In the genomic region with DNA sequence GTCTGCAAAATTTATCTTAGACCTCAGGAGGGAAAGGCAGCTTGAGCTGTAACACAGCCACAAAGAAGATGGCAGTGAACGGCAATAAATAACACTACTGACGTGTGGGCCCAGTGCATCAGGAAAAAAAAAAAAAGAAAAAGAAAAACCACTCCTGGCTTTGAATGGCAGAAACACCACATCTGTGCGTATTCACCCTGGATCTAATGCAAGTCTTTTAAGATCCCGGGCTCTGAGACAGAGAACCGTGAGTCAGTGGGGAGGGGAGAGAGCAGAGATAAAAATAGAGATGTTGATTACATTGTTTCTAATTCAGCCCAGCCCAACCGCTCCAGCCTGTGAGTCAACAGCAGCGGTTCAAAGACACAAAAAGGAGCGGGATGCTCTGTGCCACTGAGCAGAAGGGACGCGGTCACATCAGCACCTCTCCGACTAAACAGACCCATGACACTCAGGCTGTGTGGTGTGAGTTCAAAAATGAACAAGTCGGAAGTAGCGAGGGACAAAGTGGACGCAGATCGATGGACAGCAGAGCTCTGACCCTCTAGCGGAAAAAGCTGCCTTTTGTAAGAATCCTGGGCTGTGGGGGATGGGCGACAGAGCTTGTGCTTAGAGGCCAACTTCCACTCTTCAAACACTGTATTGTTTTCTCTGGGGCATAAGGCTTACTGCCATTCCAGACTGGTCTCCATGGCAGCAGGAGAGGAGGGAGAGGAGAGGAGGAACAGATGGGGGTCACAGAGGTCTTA, we compare ENCODE assay signal across 8 mouse cellular contexts.
A peak's percentile ranks its signal among the peaks of the same experiment; 100 is the strongest.
DNase-seq lines count a peak whose midpoint lies in the region; ATAC-seq lines count a peak whose summit lies in the region.

No protein-coding gene starts in this region.

- H3K36me3 ChIP-seq in embryonic facial prominence, embryonic 12.5 days = no peaks in the 10 kb centered on the region
- no peaks in the 10 kb centered on the region for H3K36me3 ChIP-seq in limb, embryonic 13.5 days
- no peaks in the 10 kb centered on the region for H3K36me3 ChIP-seq in midbrain, embryonic 12.5 days

- no peaks in the 10 kb centered on the region for H3K9me3 ChIP-seq in embryonic facial prominence, embryonic 12.5 days
- H3K9me3 ChIP-seq in limb, embryonic 13.5 days = no peaks in the 10 kb centered on the region
- H3K9me3 ChIP-seq in midbrain, embryonic 12.5 days = no peaks in the 10 kb centered on the region

- H3K4me1 ChIP-seq in embryonic facial prominence, embryonic 12.5 days = peaks cover 16% of the 10 kb centered on the region
- peaks cover 17% of the 10 kb centered on the region for H3K4me1 ChIP-seq in limb, embryonic 13.5 days
- H3K4me1 ChIP-seq in midbrain, embryonic 12.5 days = peaks cover 44% of the 10 kb centered on the region

- H3K9ac ChIP-seq in embryonic facial prominence, embryonic 12.5 days = no peak overlapping the region
- 0 out of 2 replicates have a peak overlapping the region, but pooled peaks have one; percentile 14 for H3K9ac ChIP-seq in limb, embryonic 13.5 days
- H3K9ac ChIP-seq in midbrain, embryonic 12.5 days (replicated peaks) = peak overlapping the region; percentile 43; the same call in 1 of the 2 replicates

- H3K4me2 ChIP-seq in embryonic facial prominence, embryonic 12.5 days (replicated peaks) = peak overlapping the region; percentile 47
- peak overlapping the region; percentile 60 for H3K4me2 ChIP-seq in limb, embryonic 13.5 days (replicated peaks)
- H3K4me2 ChIP-seq in midbrain, embryonic 12.5 days (replicated peaks) = peak overlapping the region; percentile 53

- DNase-seq in CD4-positive, CD25-positive, alpha-beta regulatory T cell, adult 2 months (ENCODE audit: low read depth, low spot score) = peak; percentile 29
- DNase-seq in heart, adult 8-10 months (ENCODE audit: low spot score) = peak; percentile 60
- peak; percentile 27 for DNase-seq in kidney, adult 18-20 months
- peak; percentile 68 for DNase-seq in right cerebral cortex, postnatal 4 days

- H3K27me3 ChIP-seq in embryonic facial prominence, embryonic 12.5 days = no peaks in the 10 kb centered on the region
- H3K27me3 ChIP-seq in limb, embryonic 13.5 days = no peaks in the 10 kb centered on the region
- no peaks in the 10 kb centered on the region for H3K27me3 ChIP-seq in midbrain, embryonic 12.5 days

- peak overlapping the region; percentile 85 for H3K27ac ChIP-seq in embryonic facial prominence, embryonic 12.5 days
- peak overlapping the region; percentile 29 for H3K27ac ChIP-seq in limb, embryonic 13.5 days
- peak overlapping the region; percentile 97 for H3K27ac ChIP-seq in midbrain, embryonic 12.5 days (replicated peaks)

- 2% methylated on average over 17 of the region's 17 CpGs for WGBS in embryonic facial prominence, embryonic 12.5 days
- 3% methylated on average over 17 of the region's 17 CpGs for WGBS in limb, embryonic 13.5 days
- under 1% methylated on average over 17 of the region's 17 CpGs for WGBS in midbrain, embryonic 12.5 days

- peak overlapping the region; percentile 24 for H3K4me3 ChIP-seq in embryonic facial prominence, embryonic 12.5 days
- H3K4me3 ChIP-seq in limb, embryonic 13.5 days = peak overlapping the region; percentile 19
- H3K4me3 ChIP-seq in midbrain, embryonic 12.5 days = peak overlapping the region; percentile 31

- no peak for ATAC-seq in CD4-positive, CD25-positive, alpha-beta regulatory T cell, adult 4 months
- ATAC-seq in embryonic facial prominence, embryonic 12.5 days (ENCODE audit: insufficient number of reproducible peaks, insufficient read depth, low FRiP score, low TSS enrichment) = peak; percentile 71; the same call in 1 of the 2 replicates
- ATAC-seq in limb, embryonic 13.5 days (ENCODE audit: low FRiP score, low read depth) = peak; percentile 48
- peak; percentile 96 for ATAC-seq in midbrain, embryonic 12.5 days (ENCODE audit: low FRiP score, low read depth)

Comparison
In these comparisons a context has a peak if more than half of its experiments do, and no peak if none do; other contexts are left out.
1. H3K27ac ChIP-seq: peak in every context shown above with its lines; median percentile 97 in midbrain, embryonic 12.5 days; 85 in embryonic facial prominence, embryonic 12.5 days; 29 in limb, embryonic 13.5 days.